Comparison of ENCODE assay signal across 9 mouse cellular contexts in the genomic region with DNA sequence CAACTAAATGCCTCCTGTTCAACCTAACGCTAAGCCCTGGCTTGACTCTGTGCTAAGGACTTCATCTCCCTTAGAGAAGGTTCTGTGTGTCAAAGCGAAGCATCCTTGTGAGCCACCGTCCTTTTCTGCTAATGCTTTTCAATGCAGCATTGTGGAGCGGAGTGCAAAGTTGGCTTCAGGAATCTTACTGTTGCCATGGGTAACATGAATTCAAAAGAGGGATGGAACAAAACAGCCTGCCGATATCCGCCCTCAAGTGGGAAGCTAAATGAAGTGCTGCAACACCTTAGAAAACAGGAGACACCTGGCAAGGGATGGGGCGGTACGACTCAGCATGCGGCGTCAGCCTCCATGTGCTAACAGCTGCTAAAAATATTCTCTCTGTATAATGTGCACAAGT. TPM values are rescaled to one million over a fixed set of nuclear protein-coding genes. Genes with fewer than 3 reads are reported as not detected.
DNase-seq lines count a peak whose midpoint lies in the region; ATAC-seq and TF ChIP-seq lines count a peak whose summit lies in the region.
"Had no signal": no experiment of that assay in that cellular context is flagged by ENCODE, and none has a peak within 500 bp of the region (broad histone marks: within the 10 kb centered on the region; RNA-seq: fewer than 3 reads in every experiment).

No protein-coding gene starts in this region.

- no peak for TF ChIP-seq POLR2A in cortical plate, adult 2 months (IDR thresholded peaks at IDR 0.05; ENCODE audit: extremely low read depth, insufficient read depth, low read length)

- ATAC-seq in hindbrain, embryonic 12.5 days (ENCODE audit: low FRiP score): no peak; the same call in 1 of the 2 replicates
- ATAC-seq in hindbrain, embryonic 16.5 days: peak; percentile 78
- ATAC-seq in neural tube, embryonic 12.5 days (ENCODE audit: low FRiP score, low read depth): peak; percentile 37; the same call in 1 of the 2 replicates

- no peaks in the 10 kb centered on the region for H3K36me3 ChIP-seq in hindbrain, embryonic 10.5 days
- H3K36me3 ChIP-seq in hindbrain, embryonic 12.5 days: no peaks in the 10 kb centered on the region
- H3K36me3 ChIP-seq in hindbrain, embryonic 16.5 days (ENCODE audit: control insufficient read depth, insufficient read depth, low read length): no peaks in the 10 kb centered on the region
- H3K36me3 ChIP-seq in neural tube, embryonic 12.5 days: no peaks in the 10 kb centered on the region

- H3K4me3 ChIP-seq in hindbrain, embryonic 10.5 days: no peak overlapping the region
- H3K4me3 ChIP-seq in hindbrain, embryonic 12.5 days: no peak overlapping the region
- no peak overlapping the region for H3K4me3 ChIP-seq in cortical plate, adult 2 months (ENCODE audit: insufficient read depth, low read length)
- no peak overlapping the region for H3K4me3 ChIP-seq in hindbrain, embryonic 16.5 days (ENCODE audit: low read length)
- no peak overlapping the region for H3K4me3 ChIP-seq in neural tube, embryonic 12.5 days
- H3K4me3 ChIP-seq: gastrocnemius, adult 2 months had no signal

- H3K27ac ChIP-seq in hindbrain, embryonic 10.5 days: no peak overlapping the region
- no peak overlapping the region for H3K27ac ChIP-seq in hindbrain, embryonic 12.5 days
- peak overlapping the region; percentile 55; the same call in 1 of the 2 replicates for H3K27ac ChIP-seq in cortical plate, adult 2 months (ENCODE audit: insufficient read depth, low read length)
- no peak overlapping the region for H3K27ac ChIP-seq in hindbrain, embryonic 16.5 days (ENCODE audit: low read depth, low read length)
- no peak overlapping the region for H3K27ac ChIP-seq in neural tube, embryonic 12.5 days
- H3K27ac ChIP-seq: gastrocnemius, adult 2 months had no signal

- WGBS in hindbrain, embryonic 10.5 days: 44% methylated on average over 10 of the region's 10 CpGs
- 31% methylated on average over 10 of the region's 10 CpGs for WGBS in hindbrain, embryonic 12.5 days
- 16% methylated on average over 10 of the region's 10 CpGs for WGBS in hindbrain, embryonic 16.5 days
- WGBS in neural tube, embryonic 12.5 days: 47% methylated on average over 10 of the region's 10 CpGs

- H3K9me3 ChIP-seq in hindbrain, embryonic 10.5 days: no peaks in the 10 kb centered on the region
- no peaks in the 10 kb centered on the region for H3K9me3 ChIP-seq in hindbrain, embryonic 12.5 days (replicated peaks)
- no peaks in the 10 kb centered on the region for H3K9me3 ChIP-seq in hindbrain, embryonic 16.5 days (ENCODE audit: control insufficient read depth, low read length)
- H3K9me3 ChIP-seq in neural tube, embryonic 12.5 days: no peaks in the 10 kb centered on the region

- peak; percentile 35 for DNase-seq in hindbrain, embryonic 10.5 days (ENCODE audit: low spot score)
- DNase-seq in T-cell, adult 2 months (ENCODE audit: low spot score): no peak
- DNase-seq in spleen, adult 18-20 months: no peak
- no peak for DNase-seq in heart, adult 18-20 months
- DNase-seq: gastrocnemius, adult 2 months had no signal

- no peak overlapping the region for H3K4me2 ChIP-seq in hindbrain, embryonic 12.5 days (replicated peaks)
- peak overlapping the region; percentile 31 for H3K4me2 ChIP-seq in hindbrain, embryonic 16.5 days (ENCODE audit: low read length)
- H3K4me2 ChIP-seq in neural tube, embryonic 12.5 days (replicated peaks): no peak overlapping the region

- H3K4me1 ChIP-seq in hindbrain, embryonic 10.5 days (replicated peaks): peaks cover 16% of the 10 kb centered on the region
- H3K4me1 ChIP-seq in hindbrain, embryonic 12.5 days: peaks cover 4% of the 10 kb centered on the region; the same call in 1 of the 2 replicates
- peaks cover 4% of the 10 kb centered on the region for H3K4me1 ChIP-seq in cortical plate, adult 2 months (ENCODE audit: control insufficient read depth, insufficient read depth, low read length)
- peaks cover 5% of the 10 kb centered on the region for H3K4me1 ChIP-seq in hindbrain, embryonic 16.5 days (ENCODE audit: control insufficient read depth, insufficient read depth, low read depth, low read length)
- H3K4me1 ChIP-seq in neural tube, embryonic 12.5 days: no peaks in the 10 kb centered on the region; the same call in 1 of the 2 replicates

- no peak overlapping the region for H3K9ac ChIP-seq in hindbrain, embryonic 12.5 days
- H3K9ac ChIP-seq in hindbrain, embryonic 16.5 days (ENCODE audit: low read depth, low read length): no peak overlapping the region
- no peak overlapping the region for H3K9ac ChIP-seq in neural tube, embryonic 12.5 days

- TF ChIP-seq CTCF in cortical plate, adult 2 months (IDR thresholded peaks at IDR 0.05; ENCODE audit: extremely low read depth, insufficient read depth, low read length): no peak

- H3K27me3 ChIP-seq in hindbrain, embryonic 10.5 days (ENCODE audit: insufficient read depth, poor library complexity, severe bottlenecking): no peaks in the 10 kb centered on the region
- no peaks in the 10 kb centered on the region for H3K27me3 ChIP-seq in hindbrain, embryonic 12.5 days
- H3K27me3 ChIP-seq in hindbrain, embryonic 16.5 days (replicated peaks; ENCODE audit: control insufficient read depth, insufficient read depth, low read length): no peaks in the 10 kb centered on the region
- no peaks in the 10 kb centered on the region; the same call in 1 of the 2 replicates for H3K27me3 ChIP-seq in neural tube, embryonic 12.5 days (replicated peaks)

RNA-seq across cellular contexts. Expression of a gene that starts 32.9 kb away (rescaled TPM):
- polyA plus RNA-seq in hindbrain, embryonic 10.5 days (2016; fragmentation: Nextera tagmentation; extraction: Ambion mirVana): 19.4 and 19.7 TPM in 2 replicates
- polyA plus RNA-seq in hindbrain, embryonic 12.5 days (2016; fragmentation: Nextera tagmentation; extraction: Ambion mirVana): 25.7 and 28.2 TPM in 2 replicates
- polyA plus RNA-seq in cortical plate, adult 2 months (2012; rRNA removed): 28.7 and 29.1 TPM in 2 replicates
- polyA plus RNA-seq in hindbrain, embryonic 16.5 days (2015; fragmentation: Nextera tagmentation; extraction: Ambion mirVana): 16.6 and 21.1 TPM in 2 replicates
- polyA plus RNA-seq in neural tube, embryonic 12.5 days (2016; fragmentation: Nextera tagmentation; extraction: Ambion mirVana): 15.7 and 22.2 TPM in 2 replicates
- 1 to 10 TPM; 8.1 to 8.5 TPM for total RNA-seq in heart, adult 18-20 months (2021)

RNA-seq across cellular contexts. Expression of a gene that starts 44.1 kb away (rescaled TPM):
- 1,109 and 1,208 TPM in 2 replicates for polyA plus RNA-seq in hindbrain, embryonic 10.5 days (2016; fragmentation: Nextera tagmentation; extraction: Ambion mirVana)
- 702 and 781 TPM in 2 replicates for polyA plus RNA-seq in hindbrain, embryonic 12.5 days (2016; fragmentation: Nextera tagmentation; extraction: Ambion mirVana)
- 758 and 779 TPM in 2 replicates for polyA plus RNA-seq in cortical plate, adult 2 months (2012; rRNA removed)
- polyA plus RNA-seq in hindbrain, embryonic 16.5 days (2015; fragmentation: Nextera tagmentation; extraction: Ambion mirVana): 942 and 968 TPM in 2 replicates
- 755 and 767 TPM in 2 replicates for polyA plus RNA-seq in neural tube, embryonic 12.5 days (2016; fragmentation: Nextera tagmentation; extraction: Ambion mirVana)
- total RNA-seq in heart, adult 18-20 months (2021): 100 to 1,000 TPM; 565 to 589 TPM
